Mouse (Mus musculus) spleen, postnatal 10 days (tissue): ENCODE measurements around the gene Hk2.

Experiments
- DNase-seq, 2 experiments: peaks; one replicate each; pipeline ENCODE4 v3.0.0; 2021 to 2022; ENCODE audit warnings: low spot score in 2 of 2

The Hk2 gene

DNA sequence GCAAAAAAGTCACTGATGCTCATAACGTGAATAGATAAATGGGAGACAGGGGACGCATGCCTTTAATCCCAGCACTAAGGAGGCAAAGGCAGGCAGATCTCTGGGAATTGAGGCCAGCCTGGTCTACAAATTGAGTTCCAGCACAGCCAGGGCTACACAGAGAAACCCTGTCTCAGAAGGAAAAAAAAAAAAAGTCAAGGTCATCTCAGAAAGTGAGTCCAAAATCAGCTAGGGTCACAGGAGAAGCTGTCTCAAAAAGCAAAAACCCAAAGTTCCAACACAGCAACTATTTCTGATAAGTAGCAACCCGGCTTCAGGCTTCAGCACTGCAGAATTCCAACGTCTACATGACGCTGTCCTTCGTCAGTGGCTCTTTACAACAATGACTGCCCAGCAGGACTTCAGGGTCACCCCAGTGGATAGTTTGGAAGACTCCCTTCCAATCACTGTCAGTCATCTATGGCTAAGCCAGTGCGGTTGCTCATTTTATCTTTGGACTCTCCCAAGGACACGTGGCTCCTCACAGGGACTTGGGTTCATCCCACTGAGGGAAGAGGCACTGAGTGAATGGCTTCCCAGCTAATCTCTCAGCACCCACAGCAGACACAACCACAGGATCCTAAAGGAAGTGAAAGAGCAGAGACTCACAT, 33.3 kb downstream of the Hk2 start:
- DNase-seq: no peak

DNA sequence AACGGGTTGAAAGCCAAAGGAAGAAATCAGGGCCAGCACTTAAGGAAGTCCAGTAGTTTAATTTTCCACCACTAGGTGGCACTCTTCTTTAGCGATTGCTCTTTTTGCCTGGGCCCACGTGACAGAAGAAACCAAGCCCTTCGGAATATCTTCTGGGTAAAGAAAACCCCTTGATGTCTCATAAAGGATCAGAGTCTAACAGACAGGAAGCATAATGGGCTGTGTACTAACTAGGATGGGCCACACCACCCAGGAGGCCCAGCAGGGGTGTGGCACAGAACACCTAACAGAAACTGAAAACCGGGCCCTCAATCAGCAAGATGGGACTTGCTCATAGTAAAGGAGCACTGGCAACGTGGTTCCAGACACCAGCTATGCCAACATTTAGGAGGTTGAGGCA, 34.0 kb downstream of the Hk2 start:
- DNase-seq: peak; percentile 20 to 46

DNA sequence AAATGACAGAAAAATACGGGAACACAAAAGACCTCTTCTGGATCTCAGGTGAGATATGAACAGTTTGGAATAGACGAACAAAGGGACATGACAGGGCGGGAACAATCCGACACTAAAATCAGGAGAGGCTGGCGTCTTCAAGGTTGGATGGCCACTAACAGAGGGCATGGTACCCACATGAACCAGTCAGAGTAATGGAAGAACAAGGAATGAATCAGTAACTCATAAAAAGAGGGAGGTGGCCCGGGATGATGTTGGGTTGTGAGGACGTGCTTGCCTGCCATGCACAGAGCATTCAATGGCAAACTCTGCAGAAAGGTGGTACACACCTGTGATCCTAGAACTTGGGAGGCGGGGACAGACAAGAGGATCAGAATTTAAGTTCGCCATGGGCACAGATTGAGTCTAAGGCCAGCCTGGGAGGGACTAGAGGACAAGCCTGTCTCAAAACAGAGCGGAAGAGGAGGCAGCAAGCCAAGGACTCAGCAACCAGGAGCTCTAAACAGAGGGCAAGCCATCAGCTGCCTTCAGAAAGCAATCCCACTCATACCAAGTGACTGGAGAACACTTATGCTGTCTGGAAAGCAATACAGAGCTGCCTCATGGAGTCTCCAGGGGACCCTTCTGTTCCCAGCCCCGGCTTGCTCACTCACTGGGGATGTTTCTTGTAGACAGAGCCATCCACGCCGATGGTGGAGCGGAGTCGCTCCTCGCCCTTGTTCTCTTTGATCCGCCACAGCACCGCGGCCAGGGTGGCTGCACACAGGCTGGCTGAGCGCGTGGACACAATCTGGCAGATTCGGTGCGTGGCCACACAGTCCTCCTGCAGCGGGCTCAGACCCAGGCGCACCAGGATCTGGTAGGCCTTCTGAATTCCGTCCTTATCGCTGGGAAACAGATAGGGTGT, 36.4 kb downstream of the Hk2 start:
- no peak for DNase-seq

DNA sequence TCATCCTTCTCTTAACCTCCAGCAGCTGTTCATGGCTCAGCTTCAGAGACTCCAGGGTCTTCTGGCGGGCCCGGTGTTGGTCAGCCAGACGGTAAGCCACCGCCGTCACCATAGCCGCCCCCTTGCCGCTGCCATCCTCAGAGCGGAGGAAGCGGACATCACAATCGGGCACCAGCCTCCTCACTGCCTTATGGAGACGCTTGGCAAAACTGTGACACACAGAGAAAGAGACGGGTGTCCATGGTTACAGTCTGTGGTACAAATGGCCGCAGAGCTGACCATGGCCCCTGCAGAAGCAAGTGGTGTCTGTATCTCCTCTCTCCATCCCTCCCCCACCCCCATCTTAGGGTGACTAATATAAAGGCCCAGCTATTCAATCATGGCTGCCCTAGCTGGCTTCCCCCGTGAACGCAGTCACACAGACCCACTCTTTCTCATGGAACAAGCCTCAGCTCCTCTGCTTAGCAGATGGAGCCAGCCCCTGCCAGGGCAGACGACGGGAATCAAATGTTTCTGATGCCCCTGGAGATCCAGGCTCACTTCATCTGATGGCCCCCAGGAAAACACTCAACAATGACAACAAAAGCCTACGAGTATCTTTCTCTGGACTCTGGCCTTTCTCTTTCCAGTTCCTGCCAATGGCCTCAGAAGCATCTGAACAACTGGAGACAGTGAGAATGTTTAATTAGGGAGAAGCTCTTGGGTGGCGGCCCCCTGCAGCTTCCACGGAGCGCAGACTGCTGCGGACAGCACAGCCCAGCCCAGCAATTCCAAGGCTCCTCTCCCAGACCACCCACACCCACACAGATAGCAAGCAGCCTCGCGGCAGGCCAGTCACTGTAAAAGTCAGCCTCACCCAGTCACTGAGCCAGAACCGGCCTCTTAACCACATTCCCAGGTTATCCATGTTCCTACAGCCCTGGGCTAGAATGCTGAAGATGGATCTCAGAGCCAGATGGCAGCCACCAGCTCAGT, 37.3 kb downstream of the Hk2 start:
- no peak for DNase-seq

DNA sequence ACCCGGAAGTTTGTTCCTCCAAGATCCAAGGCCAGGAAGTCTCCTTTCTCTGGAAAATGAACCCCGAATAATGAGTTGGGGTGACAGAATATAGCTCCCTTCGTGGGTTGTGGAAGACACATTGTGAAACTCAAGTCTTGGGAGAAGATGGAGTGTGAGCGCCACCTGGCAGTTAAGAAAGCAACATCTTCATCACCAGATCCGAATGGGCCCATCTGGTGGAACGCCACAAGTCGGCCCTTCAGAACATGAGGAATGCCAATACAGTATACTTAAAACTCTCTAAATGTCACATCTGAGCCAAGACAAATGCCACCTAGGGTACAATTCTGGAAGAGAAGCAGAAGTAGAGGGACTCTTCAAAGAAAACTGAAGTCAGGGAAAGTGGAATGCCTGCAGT, 38.9 kb downstream of the Hk2 start:
- no peak for DNase-seq

DNA sequence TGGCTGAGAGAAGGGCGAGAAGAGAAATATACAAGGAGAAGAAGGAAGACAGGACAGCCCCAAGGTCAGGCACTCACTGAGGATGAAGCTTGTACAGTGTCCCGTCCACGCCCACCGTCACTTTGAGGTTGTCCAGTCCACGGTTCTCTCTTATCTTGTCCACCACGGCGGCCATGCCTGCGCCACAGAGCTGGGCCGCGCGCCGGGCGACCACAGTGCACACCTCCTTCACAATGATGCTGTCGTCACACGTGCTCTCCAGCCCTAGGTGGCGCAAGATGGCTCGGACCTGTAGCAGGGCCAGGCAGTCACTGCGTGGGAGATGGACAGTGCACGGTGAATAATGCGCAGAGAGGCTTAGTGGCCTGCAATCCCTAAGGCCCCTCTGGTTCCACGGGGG, 45.6 kb downstream of the Hk2 start:
- no peak for DNase-seq

DNA sequence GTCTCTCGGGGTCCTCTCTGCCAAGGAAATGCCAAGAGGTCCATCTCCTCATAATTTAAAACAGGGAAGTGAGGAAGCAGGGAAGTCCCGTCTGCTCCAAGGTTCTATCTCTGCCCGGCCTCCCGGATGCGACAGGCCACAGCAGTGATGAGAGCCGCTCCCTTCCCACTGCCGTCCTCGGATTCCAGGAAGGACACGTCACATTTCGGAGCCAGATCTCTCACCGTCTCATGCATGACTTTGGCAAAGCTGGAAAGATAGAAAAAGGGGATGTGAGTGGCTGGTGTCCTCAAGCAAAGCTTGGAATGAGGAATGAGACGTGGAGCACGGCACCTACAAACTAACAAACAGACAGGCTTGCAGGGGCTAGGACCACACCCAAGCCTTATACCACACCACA, 47.0 kb downstream of the Hk2 start:
- DNase-seq: no peak

DNA sequence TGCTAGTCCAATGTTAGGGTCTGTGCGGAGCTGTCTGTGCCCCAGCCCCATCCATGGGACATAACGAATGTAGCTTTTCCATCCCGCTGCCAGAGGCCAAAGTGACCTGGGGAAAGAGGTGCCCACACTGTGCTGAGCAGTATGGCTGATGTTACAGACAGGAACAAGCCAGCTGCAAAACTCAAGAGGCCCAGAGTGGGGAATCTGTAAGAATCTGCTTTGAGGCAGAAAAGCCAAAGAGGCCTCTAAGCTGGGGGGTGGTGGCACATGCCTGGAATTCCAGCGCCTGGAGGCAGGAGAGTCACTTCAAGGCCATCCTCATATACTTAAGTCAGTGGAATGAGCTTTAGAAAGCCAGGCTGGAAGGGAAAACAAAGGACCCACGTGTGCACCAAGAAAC, 50.9 kb downstream of the Hk2 start:
- no peak for DNase-seq

DNA sequence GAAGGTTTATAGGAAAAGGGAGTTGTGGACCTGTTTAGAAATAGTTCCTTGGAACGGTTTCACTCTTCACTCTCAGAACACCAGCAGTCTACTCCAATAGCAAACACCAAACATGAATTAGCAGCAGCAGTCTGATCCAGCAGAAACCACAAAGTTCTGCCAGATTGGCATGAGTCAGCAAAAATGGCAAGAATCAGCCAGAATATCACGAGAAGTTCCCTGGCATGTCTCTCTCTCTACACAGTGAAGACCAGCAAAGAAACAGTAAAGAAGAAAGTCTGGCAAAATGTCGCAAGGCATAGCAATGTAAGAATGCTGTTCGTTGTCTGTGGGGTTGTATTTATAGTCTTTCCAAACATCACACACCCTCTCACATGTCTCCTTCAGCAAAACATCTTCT, 58.1 kb downstream of the Hk2 start:
- DNase-seq: no peak

DNA sequence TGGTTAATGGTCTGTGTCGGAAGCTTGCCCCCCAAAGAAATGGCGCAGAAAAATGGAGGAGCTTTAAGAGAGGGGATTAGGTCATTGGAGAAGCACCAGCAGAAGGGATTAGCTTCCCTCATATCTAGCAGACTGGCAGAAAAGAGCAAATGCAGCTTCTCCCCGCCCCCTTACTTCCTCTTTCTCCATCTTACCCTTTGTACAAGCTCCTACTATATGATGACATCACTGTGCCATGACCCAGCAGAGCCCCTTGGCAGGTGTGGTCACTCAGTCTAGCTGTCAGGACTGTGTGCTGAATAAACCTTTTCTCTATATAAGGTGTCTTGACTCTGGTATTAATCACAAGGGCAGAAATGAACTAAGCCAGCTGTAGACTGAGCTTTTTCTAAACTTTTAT, 58.6 kb downstream of the Hk2 start:
- DNase-seq: no peak

DNA sequence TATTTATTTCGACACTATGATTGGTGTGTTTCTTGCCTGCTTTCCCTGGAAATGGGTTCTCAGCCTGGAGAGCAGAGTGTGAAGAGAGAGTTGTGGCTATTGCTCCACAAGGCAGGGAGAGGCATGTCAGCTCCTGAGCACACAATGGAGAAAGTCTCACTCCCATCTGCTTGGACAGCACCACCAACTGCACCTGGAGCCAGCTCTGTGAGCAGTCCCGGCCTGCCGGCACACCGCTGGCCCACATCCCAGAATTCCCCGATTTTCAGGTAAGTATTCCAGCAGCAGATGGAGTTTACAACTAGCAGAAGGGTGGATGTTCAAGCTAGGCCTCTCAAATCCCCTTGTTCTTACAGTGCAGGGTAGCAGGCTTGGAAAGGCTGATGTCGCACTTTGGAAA, 59.0 kb downstream of the Hk2 start:
- DNase-seq: no peak

DNA sequence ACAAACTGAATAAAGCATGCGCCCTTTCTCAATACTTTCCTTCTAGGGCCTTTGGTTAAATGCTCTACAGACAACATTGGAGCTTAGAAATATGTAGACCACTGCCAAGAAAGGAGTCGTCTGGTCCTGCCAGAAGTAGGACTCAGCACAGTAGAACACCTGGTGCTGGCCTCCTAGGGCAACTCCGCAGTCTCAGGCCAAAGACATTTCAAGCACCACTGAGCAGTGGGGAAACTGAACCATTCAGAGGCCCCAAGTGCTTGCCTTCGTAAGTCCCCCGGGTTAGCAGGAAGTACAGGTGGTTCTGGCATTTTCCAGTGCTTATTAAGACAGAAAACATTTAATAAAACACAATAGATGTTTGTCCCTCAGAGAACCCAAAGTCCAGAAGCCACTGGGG, 59.4 kb downstream of the Hk2 start:
- DNase-seq: no peak

DNA sequence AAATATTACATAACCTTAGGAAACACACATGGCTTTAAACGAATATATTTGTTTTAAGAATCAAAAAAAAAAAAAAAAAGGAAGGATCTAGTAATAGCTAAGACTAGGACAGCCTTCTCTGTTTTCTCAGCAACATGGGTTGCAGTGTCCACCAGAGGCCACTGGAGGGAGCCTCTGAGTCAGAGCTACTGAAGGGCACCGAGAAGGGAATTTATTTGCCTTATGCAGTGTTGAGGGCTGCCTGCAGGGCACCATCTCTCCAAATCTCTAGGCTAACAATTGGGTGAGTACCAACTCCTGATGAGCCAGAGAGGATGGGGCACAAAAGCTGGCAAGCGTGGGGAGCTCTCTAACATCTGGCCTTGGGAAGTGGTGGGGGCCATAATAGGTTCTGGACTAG, 60.0 kb downstream of the Hk2 start:
- DNase-seq: peak; percentile 44 to 79

DNA sequence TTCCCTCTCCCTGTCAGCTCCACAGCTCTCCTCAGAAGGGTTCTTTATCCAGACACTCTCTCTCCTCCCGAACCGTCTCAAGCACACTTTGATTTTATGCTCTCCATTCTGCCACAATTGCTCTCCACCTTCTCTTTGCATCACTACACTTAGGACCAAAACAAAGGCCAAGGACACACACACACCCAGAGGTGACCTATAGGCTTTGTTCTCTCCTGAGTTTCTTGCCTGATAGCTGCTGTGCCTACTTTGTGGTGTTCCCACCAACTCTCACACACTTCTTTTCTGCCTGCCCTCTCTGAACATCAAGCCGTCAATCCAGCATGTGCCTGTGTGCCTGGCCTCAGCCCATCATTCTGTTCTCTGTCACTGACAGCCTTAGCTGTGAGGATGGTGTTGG, 66.5 kb downstream of the Hk2 start:
- no peak for DNase-seq

DNA sequence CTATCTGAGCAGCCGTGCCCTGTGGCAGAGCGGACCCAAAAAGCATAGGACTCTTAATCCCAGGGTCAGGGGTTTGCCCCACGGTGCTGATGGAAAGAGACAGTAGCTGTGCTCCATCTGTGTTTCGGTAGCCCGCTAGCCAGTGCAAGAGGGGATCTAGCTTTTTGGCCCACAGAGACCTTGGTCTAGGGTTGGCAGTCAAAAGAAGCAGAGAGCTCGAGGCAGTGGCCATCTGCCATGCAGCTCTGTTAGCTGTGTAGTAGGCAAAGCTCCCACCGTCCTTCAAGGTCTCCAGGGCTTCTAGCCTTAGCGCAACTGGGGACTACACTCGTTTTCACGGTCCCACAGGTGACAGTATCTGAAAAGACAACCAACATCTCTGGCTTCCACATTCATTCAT, 67.0 kb downstream of the Hk2 start:
- no peak for DNase-seq

DNA sequence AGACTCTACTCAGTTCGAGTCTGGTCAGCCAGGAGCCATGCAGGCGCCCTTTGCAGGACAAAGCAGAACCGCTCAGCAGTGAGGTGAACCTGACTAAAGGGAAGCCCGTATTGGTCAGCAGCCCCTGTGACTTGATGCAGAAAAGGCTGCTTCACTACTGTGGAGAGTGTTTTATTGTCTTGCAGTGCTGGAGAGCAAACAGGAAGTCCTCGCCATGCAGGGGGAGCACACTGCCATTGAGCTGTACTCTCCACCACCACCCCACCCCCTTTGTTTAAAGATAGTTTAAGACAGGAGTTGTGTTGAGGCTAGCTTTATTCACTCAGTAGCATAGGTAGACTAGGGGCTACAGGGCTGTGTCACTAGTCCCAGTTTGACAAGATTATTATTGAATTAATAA, 69.0 kb downstream of the Hk2 start, which contains the start of gene Pole4:
TSS of gene Pole4 (minus strand) at position 145 of the 400 bp plus-strand sequence.
- no peak for DNase-seq

DNA sequence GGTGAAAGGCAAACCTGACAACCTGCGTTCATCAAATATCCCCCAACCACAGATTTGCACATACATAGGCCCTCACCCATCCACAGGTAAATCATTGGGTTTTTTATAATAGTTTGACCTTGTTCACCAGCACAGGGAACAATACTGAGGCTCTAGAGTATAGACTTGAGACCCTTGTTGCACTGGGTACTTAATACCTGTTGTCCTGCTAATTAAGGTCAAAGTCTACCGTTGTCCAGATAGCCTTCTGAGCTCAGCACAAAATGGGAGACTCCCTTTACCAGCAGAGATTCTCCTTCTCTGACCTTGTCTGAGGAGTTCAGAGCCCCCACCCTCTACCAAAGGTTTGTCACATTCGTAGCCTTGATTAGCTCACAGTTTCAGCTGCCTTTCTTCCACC, 70.5 kb downstream of the Hk2 start:
- no peak for DNase-seq

DNA sequence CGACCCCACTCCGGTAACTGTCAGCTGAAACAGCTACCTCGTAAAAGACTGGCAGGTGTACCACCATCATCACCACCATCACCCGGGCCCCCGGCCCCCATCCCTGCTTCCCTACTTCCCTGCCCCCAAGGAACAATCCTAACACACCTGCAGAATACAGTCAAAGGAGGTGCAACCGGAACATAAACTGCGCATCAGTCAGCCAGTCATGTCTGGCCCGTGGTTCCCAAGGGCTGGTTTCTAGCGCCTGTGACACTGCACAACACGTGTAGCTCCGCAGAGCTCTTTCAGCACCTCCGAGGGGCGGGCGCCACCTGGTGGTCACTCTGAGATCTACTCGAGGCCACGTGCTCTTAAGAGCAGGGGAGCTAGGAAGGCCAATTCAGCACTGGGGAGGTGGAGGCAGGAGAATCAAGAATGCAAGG, 71.6 kb downstream of the Hk2 start:
- DNase-seq: peak; percentile 77 to 92

DNA sequence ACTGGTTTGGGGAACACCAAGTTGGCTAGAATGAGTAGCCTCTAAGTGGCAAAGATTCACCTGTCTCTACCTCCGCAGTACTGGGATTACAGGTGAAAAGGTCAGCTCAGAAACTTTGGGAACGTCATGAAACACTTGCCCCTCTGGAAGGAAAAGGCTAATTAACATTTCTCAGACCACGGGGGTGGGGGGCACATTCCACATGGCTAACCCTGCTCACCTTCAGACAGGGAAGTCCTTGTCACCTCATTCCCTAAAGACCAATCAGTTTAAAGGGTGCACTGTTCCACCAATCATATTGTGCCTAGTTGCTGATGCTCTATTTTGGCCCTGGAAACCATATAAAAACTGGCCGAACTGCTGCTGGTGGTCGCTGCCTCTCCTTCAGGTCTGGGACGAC, 73.0 kb downstream of the Hk2 start:
- DNase-seq: no peak

DNA sequence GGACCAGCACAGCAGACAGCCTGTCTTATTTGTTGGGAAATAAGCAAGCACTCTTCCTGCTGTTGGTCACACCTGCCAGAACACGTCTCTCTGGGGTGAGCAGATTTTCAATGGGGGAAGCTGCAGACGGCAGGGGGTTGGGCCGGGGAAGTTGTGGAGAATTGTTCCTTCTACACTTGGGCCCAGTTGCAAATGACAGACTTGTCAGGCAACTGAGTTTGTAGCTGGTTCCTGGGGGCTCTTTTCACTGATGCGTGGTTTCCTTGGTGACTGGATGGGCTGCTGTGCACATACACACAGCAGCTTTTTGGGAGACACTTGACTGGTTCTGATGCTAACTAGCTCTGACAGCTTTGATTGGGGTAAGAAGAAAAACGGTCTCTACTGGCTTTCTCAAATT, 74.4 kb downstream of the Hk2 start:
- DNase-seq: no peak

DNA sequence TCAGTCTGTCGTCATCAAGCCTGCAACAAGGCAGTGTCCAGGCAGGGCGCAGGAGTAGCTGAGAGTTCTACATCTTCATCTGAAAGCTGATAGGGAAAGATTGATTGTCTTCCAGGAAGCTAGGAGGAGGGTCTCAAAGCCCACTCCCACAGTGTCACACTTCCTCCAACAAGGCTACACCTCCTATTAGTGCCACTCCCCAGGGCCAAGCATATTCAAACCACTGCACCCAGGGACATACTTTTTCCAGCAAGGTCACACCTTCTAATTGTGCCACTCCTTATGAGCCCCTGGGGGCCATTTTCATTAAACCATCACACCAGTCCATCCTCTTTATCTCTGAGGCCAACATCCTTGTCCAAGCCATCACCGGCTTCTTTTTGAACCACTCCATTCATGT, 77.5 kb downstream of the Hk2 start:
- DNase-seq: no peak

DNA sequence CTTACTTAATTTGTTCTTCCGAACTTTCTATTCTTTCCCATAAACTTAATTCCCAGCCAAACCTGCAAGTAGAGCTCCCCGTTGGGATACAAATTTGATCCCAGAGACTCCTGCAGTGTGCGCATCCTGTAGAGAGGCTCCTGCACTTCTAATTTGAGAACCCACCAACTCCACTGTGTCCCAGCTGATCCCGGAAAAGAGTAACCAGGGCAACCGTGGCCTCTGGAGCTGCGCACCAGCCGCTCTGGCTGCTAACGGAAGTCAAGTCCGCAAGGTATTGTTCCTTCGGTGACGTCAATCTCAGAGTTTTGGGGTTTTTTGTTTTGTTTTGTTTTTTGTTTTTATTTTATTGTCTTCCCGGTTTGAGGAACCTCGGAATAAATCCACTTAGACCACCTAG, 79.6 kb downstream of the Hk2 start:
- DNase-seq: no peak
